Mouse (Mus musculus) cerebellum, postnatal 25 days (tissue): Measurements from ENCODE around the gene Insrr.
"Not testable (repeated sequence)": the region's sequence is repeated elsewhere in the genome, so short reads cannot be mapped to it uniquely, and the experiment has no call there.

Experiments
- DNase-seq, 2 experiments: peaks; one replicate each; pipeline ENCODE4 v3.0.0; 2021; ENCODE audit warnings: mixed read lengths in 2 of 2

Insrr gene

DNA sequence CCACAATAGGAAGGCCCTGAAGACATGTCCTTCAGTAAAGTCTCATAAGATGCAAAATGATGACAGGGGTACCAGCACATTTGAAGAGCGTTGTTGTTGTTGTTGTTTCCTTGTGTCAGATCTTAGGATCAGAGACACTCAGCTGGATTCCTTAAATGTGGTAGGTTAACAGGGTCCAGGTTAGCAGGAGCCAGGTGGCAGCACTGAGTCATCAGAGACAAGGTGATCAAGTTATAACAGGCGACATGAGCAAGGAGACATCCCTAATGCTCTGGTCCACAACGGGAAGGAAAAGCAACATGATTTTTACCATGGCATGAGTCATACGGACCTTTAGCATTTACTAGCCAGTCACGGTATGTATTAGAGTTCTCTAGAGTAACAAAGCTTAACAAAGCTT lies 36.7 kb downstream of the Insrr start:
- no peak for DNase-seq

DNA sequence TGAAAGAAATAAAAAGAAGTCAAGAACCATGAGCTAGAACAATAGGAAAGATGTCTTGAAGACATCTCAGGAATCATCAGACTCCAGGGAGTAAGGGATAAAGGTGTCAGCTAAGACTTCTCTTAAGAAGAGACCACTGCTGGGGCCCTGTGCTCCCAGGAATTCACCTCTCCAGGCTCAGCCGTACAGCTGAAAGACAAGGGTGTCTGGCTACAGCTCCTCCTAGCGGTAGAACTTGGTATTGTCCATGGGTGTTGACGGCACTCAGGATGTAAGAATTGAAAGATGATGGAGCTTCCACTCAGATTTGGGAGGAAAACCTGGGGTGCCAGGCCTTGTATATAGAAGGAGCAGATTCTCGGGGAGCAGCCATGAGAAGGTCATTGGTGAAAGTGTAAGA lies 41.9 kb downstream of the Insrr start:
- peak; percentile 78 to 85 for DNase-seq

DNA sequence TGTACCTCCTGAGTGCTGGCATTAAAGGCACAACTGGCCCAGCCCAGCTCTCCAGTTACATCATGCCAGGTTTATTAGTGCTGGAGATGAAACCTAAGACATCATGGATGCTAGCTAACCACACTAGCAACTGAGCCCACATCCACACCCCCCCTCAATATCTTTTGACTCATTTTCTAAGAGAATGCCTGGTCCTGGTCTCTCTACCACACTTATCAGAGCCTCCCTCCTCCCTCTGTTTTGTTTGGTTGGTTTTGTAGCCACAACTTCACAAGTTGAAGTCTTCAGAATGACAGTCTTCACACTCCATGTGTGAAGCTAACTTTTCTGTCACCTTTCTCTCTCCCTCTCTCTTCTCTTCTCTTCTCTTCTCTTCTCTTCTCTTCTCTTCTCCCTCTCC lies 44.1 kb downstream of the Insrr start:
- DNase-seq: no peak

DNA sequence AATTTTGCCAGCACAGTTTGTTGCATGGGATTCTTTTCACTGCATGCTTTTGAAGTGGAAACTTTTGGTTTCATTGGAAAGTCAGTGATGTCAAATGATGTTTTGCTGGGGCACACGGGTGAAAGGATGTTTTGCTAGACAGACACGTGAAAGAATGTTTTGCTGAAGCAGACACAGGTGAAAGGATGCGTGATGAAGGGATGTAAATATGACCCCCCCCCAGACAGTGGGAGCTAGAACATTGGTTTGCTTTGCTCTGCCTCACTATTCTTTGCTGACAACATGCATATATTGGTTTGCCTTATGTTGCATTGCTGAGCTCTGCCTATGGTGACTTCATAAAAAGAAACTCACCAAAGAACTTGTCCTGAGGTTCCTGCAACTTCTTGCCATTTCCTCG lies 48.2 kb downstream of the Insrr start:
- no peak for DNase-seq

DNA sequence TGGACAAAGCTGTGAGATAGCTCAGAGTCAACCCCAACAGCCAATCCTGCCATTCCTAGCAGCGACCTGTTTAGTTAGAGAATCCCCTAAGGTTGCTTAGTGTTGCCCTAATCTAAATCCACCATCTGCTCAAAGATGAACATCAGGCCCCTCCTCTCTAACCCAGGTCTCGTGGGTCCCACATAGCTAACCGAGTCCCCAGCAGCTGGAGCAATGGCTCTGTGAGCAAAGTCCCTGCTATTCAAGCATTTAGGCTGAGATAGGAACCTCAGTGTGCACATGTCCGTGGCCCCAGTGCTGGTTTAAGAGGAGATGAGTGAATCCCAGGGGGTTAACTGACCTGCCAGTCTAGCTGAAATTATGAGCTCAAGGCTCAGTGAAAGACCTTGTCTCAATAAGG lies 49.4 kb downstream of the Insrr start:
- no peak for DNase-seq

DNA sequence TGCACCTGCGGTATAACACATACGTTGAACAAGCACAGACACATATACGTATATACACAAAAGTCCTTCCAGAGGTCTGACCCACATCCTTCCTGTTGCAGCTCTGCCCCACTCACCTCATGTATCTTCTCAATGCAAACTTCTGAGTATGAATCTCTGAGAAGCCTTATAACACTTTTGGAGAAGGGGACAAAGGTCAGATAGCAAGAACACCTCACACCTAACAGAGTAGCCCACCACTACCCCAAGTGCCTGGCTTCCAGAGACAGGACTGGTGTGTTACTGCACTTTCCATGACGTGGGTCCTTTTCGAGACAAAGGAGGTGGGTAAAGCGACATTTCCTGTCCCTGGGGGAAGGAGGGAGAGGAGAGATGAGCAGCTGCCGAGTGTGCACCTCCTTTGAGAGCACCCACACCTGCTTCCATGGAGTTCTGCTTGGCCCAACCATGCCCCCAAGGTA lies 49.9 kb downstream of the Insrr start, which contains the start of gene Sh2d2a:
Sh2d2a (plus strand) TSS at position 106 of the 461 bp plus-strand sequence.
- no peak for DNase-seq

DNA sequence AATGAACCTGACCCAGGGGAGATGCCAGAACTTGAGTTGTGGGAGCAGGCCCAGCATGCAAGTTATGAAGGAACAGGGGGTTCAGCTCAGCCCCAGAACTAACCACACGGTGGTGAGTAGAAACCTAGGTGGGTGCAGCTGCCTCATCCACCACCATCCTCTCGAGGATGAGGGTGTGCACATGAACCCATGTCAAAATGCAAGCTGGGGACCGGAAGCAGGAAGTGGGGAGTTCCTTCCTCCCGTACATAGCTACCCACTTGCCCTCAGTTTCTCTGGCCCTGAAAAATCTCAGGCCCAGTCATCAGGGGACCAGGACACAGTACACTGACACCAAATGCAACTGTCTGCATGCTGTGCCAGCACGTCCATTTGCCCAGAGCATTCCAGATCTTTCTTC lies 50.9 kb downstream of the Insrr start:
- DNase-seq: no peak

DNA sequence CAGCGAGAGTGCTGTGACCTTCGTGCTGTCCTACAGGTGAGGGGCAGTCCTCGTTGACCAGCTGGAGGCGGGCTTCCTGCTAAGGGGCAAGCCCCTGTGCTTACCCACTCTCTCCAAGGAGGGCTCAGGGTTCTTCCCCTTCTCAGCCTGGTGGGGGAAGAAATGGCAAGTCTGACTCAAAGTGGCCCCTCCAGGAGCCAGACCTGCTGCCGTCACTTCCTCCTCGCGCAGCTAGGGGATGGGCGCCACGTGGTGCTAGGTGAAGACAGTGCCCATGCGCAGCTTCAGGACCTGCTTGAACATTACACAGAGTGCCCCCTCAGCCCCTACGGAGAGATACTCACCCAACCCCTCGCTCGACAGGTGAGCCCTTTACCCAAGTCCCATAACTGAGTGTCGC lies 52.4 kb downstream of the Insrr start:
- DNase-seq: no peak

DNA sequence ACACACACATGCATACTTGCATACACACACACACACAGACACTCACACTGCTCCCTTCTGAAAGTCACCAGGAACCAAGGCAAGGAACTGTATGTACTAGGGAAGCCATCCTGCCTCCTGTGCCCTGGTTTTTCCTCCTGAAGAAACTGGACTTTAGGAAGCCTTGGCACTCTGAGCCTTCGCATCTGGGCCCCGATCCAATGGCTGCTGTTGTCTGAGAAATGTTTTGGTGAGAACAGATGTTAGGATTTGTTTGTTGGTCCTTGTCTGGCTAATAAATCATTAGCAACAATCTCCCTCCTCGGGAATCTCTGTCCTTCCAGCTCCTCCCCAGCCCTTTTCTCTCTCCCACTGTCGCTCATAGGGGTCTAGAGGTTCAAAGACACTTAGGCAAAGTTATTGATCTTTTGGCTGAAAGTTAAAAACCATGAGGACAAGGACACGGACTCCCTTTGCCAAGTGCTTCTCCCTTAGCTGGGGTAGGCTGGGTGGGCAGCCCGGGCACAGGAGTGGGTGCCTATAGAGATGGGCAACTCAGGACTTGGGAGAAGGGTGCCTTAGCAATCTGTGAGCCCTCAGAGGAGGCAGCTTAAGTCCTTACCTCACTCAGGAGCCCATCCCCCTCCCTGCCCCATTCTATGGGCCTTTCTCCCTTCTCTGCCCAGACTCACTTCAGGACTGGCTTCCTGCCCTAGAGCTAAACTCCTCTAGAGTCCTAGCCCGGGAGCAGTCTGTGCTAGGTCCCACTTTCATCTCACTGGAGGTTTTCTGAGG lies 58.2 kb downstream of the Insrr start:
- no peak for DNase-seq

DNA sequence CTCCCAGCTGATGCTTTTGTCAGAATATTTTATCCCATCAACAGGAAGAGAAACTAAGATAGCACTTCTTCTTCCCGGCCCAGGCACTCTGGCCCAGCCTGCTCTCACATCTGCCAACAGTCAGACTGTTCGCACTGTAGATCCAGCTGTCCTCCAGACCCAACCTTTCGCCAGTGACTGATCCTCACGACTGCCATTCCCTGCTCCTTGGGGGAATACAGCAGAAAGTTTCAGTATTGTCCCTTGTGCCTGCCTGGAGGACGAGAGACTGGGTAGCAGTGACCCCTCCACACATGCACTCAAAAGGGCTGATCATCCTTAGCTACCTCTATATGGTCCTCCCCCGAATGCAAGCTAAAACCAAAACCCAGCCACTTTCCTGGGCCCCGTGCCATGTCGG lies 59.2 kb downstream of the Insrr start:
- DNase-seq: no peak

DNA sequence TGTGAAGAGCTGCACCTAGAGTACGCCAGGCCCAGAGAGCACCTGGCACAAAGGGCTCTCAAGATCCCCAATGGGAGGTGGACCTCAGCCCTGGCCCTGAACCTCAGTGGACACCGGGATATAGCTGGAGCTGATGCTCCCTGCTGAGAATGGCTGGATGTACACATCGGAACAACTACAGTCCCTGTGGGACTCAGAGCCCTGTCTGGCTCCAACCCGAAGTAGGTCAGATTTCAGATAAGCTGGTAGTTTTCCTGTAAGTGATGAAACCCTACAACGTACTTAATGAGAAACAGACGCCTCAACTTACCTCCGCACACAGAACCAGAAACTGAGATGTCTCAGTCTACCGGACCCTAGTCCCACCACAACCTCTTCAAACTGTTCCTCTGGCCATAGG lies 60.9 kb downstream of the Insrr start:
- DNase-seq: no peak

DNA sequence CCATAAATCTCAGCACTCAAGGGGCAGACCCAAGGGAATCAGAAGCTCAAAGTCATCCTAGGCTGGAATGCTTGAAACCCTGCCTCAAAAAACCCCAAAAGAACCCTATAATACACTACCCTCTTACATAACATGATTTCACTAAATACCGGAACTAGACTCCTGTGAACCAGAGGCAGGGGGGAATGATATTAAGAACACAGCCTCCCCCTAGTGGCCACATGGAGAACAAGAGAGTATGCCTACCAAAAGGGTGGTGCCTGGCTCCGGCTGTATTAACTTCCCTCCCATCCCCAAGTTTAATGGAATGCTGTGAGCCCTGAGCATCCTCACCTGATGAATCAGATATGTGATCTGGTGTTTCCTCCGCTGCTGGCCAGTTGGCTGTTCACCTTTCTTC lies 63.1 kb downstream of the Insrr start:
- peak; percentile 37 to 71 for DNase-seq

DNA sequence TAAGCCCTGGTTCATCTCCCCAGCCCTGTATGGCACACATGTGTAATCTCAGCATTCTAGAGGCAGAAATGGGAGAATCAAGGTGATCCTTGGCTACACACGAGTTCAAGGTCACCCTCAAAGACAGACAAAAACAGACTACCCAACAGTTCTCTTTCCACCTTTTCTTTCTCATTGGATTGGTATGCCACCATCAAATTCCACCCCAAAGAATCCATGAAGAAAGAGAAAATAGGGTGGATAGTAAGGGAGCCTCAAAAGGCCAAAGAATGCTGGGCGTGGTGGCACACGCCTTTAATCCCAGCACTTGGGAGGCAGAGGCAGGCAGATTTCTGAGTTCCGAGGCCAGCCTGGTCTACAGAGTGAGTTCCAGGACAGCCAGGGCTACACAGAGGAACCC lies 67.4 kb downstream of the Insrr start:
- DNase-seq: not testable (repeated sequence)
